Mouse (Mus musculus) ES-E14 (cell line): ENCODE results near the gene Fam168b. TPM values are rescaled to one million over a fixed set of nuclear protein-coding genes. Genes with fewer than 3 reads are reported as not detected.

Experiments used
- DNase-seq: peaks from one replicate; pipeline ENCODE4 v3.0.0-alpha.2; 2013; ENCODE audit warnings: low read depth, low spot score
- H3K27ac ChIP-seq: 2 replicates; pipeline ENCODE4 v1.5.1; 2012; ENCODE audit warnings: low read depth, mild to moderate bottlenecking, low read length, moderate library complexity, mixed read lengths; ENCODE audit not compliant: poor library complexity, insufficient read depth, severe bottlenecking
- H3K36me3 ChIP-seq: 2 replicates; pipeline ENCODE4 v1.6.1; 2012; ENCODE audit warnings: mild to moderate bottlenecking, low read length, moderate library complexity, mixed read lengths; ENCODE audit not compliant: control insufficient read depth, poor library complexity, insufficient read depth, severe bottlenecking
- H3K4me1 ChIP-seq, 2 experiments: fragments of 150-350 bp in 1 of 2; sonication (generic) in 1 of 2; 2 replicates each; pipeline ENCODE4 v1.6.1; 2012; ENCODE audit warnings: low read length in 2 of 2, mild to moderate bottlenecking in 1 of 2, mixed read lengths in 1 of 2; ENCODE audit not compliant: control insufficient read depth in 2 of 2, insufficient read depth in 2 of 2, poor library complexity in 1 of 2
- H3K4me3 ChIP-seq, 2 experiments: fragments of 150-350 bp in 1 of 2; sonication (generic) in 1 of 2; 2 replicates each; pipeline ENCODE4 v1.5.1; 2012; ENCODE audit warnings: low read length in 2 of 2, low read depth in 1 of 2, mild to moderate bottlenecking in 1 of 2, mixed read lengths in 1 of 2; ENCODE audit not compliant: insufficient read depth in 1 of 2, poor library complexity in 1 of 2, severe bottlenecking in 1 of 2
- H3K9ac ChIP-seq: 2 replicates; pipeline ENCODE4 v1.6.1; 2012; ENCODE audit warnings: low read depth, mild to moderate bottlenecking, low read length, mixed read lengths; ENCODE audit not compliant: poor library complexity, insufficient read depth, severe bottlenecking
- H3K9me3 ChIP-seq: fragments of 150-350 bp; sonication (generic); 2 replicates; pipeline ENCODE4 v1.6.1; 2012; ENCODE audit warnings: low read depth, mild to moderate bottlenecking, low read length; ENCODE audit not compliant: control insufficient read depth, insufficient read depth
- CHD2 ChIP-seq: IDR thresholded peaks from 2 replicates; pipeline ENCODE4 v1.6.1; 2014; ENCODE audit warnings: mild to moderate bottlenecking, low read depth, low read length, inconsistent platforms
- HCFC1 ChIP-seq: IDR thresholded peaks from 2 replicates; pipeline ENCODE4 v1.6.1; 2012; ENCODE audit warnings: low read length, inconsistent platforms, borderline replicate concordance; ENCODE audit not compliant: insufficient read depth
- MAFK ChIP-seq: IDR thresholded peaks from 2 replicates; pipeline ENCODE4 v1.6.1; 2014; ENCODE audit warnings: mild to moderate bottlenecking, low read depth, low read length, inconsistent platforms; ENCODE audit not compliant: insufficient read depth
- ZC3H11A ChIP-seq: IDR thresholded peaks from 2 replicates; pipeline ENCODE4 v1.6.1; 2012; ENCODE audit warnings: low read depth, mild to moderate bottlenecking, inconsistent platforms, low read length, borderline replicate concordance
- ZNF384 ChIP-seq: IDR thresholded peaks from 2 replicates; pipeline ENCODE4 v1.6.1; 2012; ENCODE audit warnings: low read depth, low read length, inconsistent platforms
- in situ Hi-C, 2 experiments: fragments of 600-800 bp; cut with MboI; formaldehyde crosslinking; loops; one replicate each; pipeline ENCODE4 v1.15.1; 2025; ENCODE audit warnings: low sequenced_read_pairs in 2 of 2, inconsistent platforms in 1 of 2; ENCODE audit not compliant: unreplicated experiment in 2 of 2
- total RNA-seq: library from RNA; depleted of rRNA; stranded (reverse); fragments of 300-350 nt; gene quantifications from 2 replicates; pipeline ENCODE4 v1.2.3, GENCODE M21; 2012

Fam168b gene
- total RNA-seq, 1 experiment, result 36.1 TPM

- Histone ChIP-seq H3K36me3 (peaks cover 47% of the 10 kb centered on the region), H3K4me1 (peaks cover 0 to 3% of the 10 kb centered on the region in 2 experiments; a peak in 3 of 4 replicates), H3K27ac (no peak overlapping the region), H3K4me3 (no peak overlapping the region), H3K9ac (no peak overlapping the region), H3K9me3 (no peaks in the 10 kb centered on the region)
- no peak for DNase-seq
- in situ Hi-C loops, result no loop called here
- no peak for TF ChIP-seq ZC3H11A
- TF ChIP-seq HCFC1, result no peak
- no peak for TF ChIP-seq MAFK
- TF ChIP-seq CHD2, result no peak
- no peak for TF ChIP-seq ZNF384
Observed at GRCm38 (mm10) chr1:34811035-34811434, 31.8 kb downstream of the Fam168b start.

- no peak overlapping the region for H3K27ac ChIP-seq
- H3K36me3 ChIP-seq, result peaks cover 44% of the 10 kb centered on the region
- no peak overlapping the region for H3K4me3 ChIP-seq
- H3K4me1 ChIP-seq, result peaks cover 0 to 5% of the 10 kb centered on the region in 2 experiments; a peak in 3 of 4 replicates
- H3K9me3 ChIP-seq, result no peaks in the 10 kb centered on the region
- TF ChIP-seq ZC3H11A, result no peak
- TF ChIP-seq CHD2, result no peak
- TF ChIP-seq ZNF384, result no peak
- TF ChIP-seq HCFC1, result no peak
- TF ChIP-seq MAFK, result no peak
- in situ Hi-C loops, result no loop called here
- H3K9ac ChIP-seq, result no peak overlapping the region
- DNase-seq, result no peak
Observed at GRCm38 (mm10) chr1:34810293-34810692, 32.6 kb downstream of the Fam168b start.

DNA sequence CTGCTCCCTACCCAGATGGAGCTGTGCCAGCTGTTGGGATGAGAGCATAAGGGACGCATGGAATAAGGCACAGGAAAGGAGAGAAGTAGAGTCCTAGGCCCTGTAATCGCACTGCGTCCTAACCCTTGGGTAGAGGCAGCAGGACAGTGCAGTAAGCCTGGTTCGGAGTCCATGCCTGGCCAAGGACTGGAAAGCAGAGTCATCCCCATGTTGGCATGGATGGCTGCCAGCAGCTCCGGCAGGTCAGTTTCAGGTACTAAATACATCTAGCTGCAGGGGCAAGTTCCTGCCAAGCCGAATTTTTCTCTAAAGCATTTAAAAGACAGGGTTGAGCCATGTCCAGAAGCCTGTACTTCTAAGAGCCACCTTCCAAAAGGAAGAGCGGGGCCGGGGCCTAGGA, 34.4 kb downstream of the Fam168b start:
- no peak for DNase-seq
- Histone ChIP-seq H3K4me1 (peaks cover 0 to 9% of the 10 kb centered on the region in 2 experiments; a peak in 3 of 4 replicates), H3K4me3 (no peak overlapping the region), H3K36me3 (peaks cover 30% of the 10 kb centered on the region), H3K27ac (no peak overlapping the region), H3K9ac (no peak overlapping the region), H3K9me3 (no peaks in the 10 kb centered on the region)
- TF ChIP-seq ZC3H11A (no peak), CHD2 (no peak), MAFK (no peak), ZNF384 (no peak), HCFC1 (no peak)
- in situ Hi-C loops, result no loop called here

GRCm38 (mm10) chr1:34805931-34806520, 36.8 kb downstream of the Fam168b start:
- TF ChIP-seq ZC3H11A (no peak), HCFC1 (no peak), ZNF384 (no peak), MAFK (no peak), CHD2 (no peak)

More at GRCm38 (mm10) chr1:34805931-34806520, 36.8 kb downstream of the Fam168b start:
- Histone ChIP-seq H3K4me3 (peak overlapping the region; percentile 33 to 41; a peak in 2 of 4 replicates), H3K9ac (no peak overlapping the region), H3K4me1 (peaks cover 0 to 17% of the 10 kb centered on the region in 2 experiments; a peak in 3 of 4 replicates), H3K36me3 (peaks cover 11% of the 10 kb centered on the region; the same call in 1 of the 2 replicates), H3K9me3 (no peaks in the 10 kb centered on the region), H3K27ac (no peak overlapping the region)
- DNase-seq, result no peak
- in situ Hi-C loops, result no loop called here
